8 mouse cellular contexts compared by ENCODE assay signal in genomic region chr1:153386271-153387069, GRCm38 (mm10). TPM values are rescaled to one million over a fixed set of nuclear protein-coding genes. Genes with fewer than 3 reads are reported as not detected.
DNase-seq lines count a peak whose midpoint lies in the region; ATAC-seq and TF ChIP-seq lines count a peak whose summit lies in the region.

No protein-coding gene starts in this region.

- DNase-seq in B cell, adult 2 months: peak; percentile 79 to 84
- peak; percentile 88 for DNase-seq in kidney, postnatal 0 days (ENCODE audit: low spot score)
- peak; percentile 56 for DNase-seq in liver, adult 2 months (ENCODE audit: extremely low read depth, low read depth, low spot score)
- peak; percentile 86 for DNase-seq in neural tube, embryonic 11.5 days (ENCODE audit: low spot score)

- H3K4me1 ChIP-seq in bone marrow macrophage, adult 2 months (ENCODE audit: control insufficient read depth, insufficient read depth, low read length): 0 out of 2 replicates have a peak, but pooled peaks cover 2% of the 10 kb centered on the region
- no peaks in the 10 kb centered on the region for H3K4me1 ChIP-seq in heart, embryonic 12.5 days (replicated peaks)
- H3K4me1 ChIP-seq in kidney, postnatal 0 days (replicated peaks; ENCODE audit: insufficient read depth, low read length): 0 out of 2 replicates have a peak, but pooled peaks cover 3% of the 10 kb centered on the region
- no peaks in the 10 kb centered on the region for H3K4me1 ChIP-seq in liver, adult 2 months (ENCODE audit: control insufficient read depth, insufficient read depth, low read length)
- H3K4me1 ChIP-seq in neural tube, embryonic 11.5 days (ENCODE audit: control insufficient read depth, insufficient read depth, low read length): no peaks in the 10 kb centered on the region
- H3K4me1 ChIP-seq in stomach, embryonic 16.5 days (ENCODE audit: control insufficient read depth, insufficient read depth, low read length): peaks cover 5% of the 10 kb centered on the region; the same call in 1 of the 2 replicates

- H3K79me2 ChIP-seq in liver, adult 2 months (ENCODE audit: control insufficient read depth, insufficient read depth, low read length): no peaks in the 10 kb centered on the region

- no peak for TF ChIP-seq POLR2A in bone marrow macrophage, adult 2 months (IDR thresholded peaks at IDR 0.05; ENCODE audit: borderline replicate concordance, low read depth, low read length)
- no peak for TF ChIP-seq POLR2A in liver, adult 2 months (IDR thresholded peaks at IDR 0.05; ENCODE audit: extremely low read depth, insufficient read depth, low read length)

- 49% methylated on average over 25 of the region's 25 CpGs for WGBS in heart, embryonic 12.5 days
- 48% methylated on average over 25 of the region's 25 CpGs for WGBS in kidney, postnatal 0 days
- 52% methylated on average over 25 of the region's 25 CpGs for WGBS in liver, adult 2 months
- WGBS in neural tube, embryonic 11.5 days: 57% methylated on average over 25 of the region's 25 CpGs
- WGBS in stomach, embryonic 16.5 days: 48% methylated on average over 25 of the region's 25 CpGs

- no peak overlapping the region for H3K4me3 ChIP-seq in bone marrow macrophage, adult 2 months (ENCODE audit: insufficient read depth, low read length)
- no peak overlapping the region for H3K4me3 ChIP-seq in heart, embryonic 12.5 days
- H3K4me3 ChIP-seq in kidney, postnatal 0 days (replicated peaks; ENCODE audit: low read depth, low read length): no peak overlapping the region
- H3K4me3 ChIP-seq in liver, adult 2 months (ENCODE audit: insufficient read depth, low read depth, low read length): no peak overlapping the region
- no peak overlapping the region for H3K4me3 ChIP-seq in neural tube, embryonic 11.5 days (ENCODE audit: low read depth, low read length)
- H3K4me3 ChIP-seq in stomach, embryonic 16.5 days (replicated peaks; ENCODE audit: low read length): no peak overlapping the region

- peak overlapping the region; percentile 22; the same call in 1 of the 2 replicates for H3K4me2 ChIP-seq in heart, embryonic 12.5 days
- no peak overlapping the region for H3K4me2 ChIP-seq in kidney, postnatal 0 days (ENCODE audit: low read length)
- H3K4me2 ChIP-seq in neural tube, embryonic 11.5 days (ENCODE audit: low read depth): no peak overlapping the region
- peak overlapping the region; percentile 30; the same call in 1 of the 2 replicates for H3K4me2 ChIP-seq in stomach, embryonic 16.5 days (ENCODE audit: low read depth, low read length)

- H3K27me3 ChIP-seq in heart, embryonic 12.5 days (replicated peaks): no peaks in the 10 kb centered on the region
- no peaks in the 10 kb centered on the region for H3K27me3 ChIP-seq in kidney, postnatal 0 days (ENCODE audit: insufficient read depth, low read length)
- no peaks in the 10 kb centered on the region for H3K27me3 ChIP-seq in liver, adult 2 months (ENCODE audit: control insufficient read depth, insufficient read depth, low read length)
- no peaks in the 10 kb centered on the region for H3K27me3 ChIP-seq in neural tube, embryonic 11.5 days (ENCODE audit: control insufficient read depth, insufficient read depth, low read length)
- H3K27me3 ChIP-seq in stomach, embryonic 16.5 days (ENCODE audit: control insufficient read depth, insufficient read depth, low read length): no peaks in the 10 kb centered on the region

- no peaks in the 10 kb centered on the region for H3K9me3 ChIP-seq in heart, embryonic 12.5 days (replicated peaks)
- no peaks in the 10 kb centered on the region for H3K9me3 ChIP-seq in kidney, postnatal 0 days (replicated peaks; ENCODE audit: low read length)
- H3K9me3 ChIP-seq in neural tube, embryonic 11.5 days (ENCODE audit: control insufficient read depth, low read length): no peaks in the 10 kb centered on the region
- H3K9me3 ChIP-seq in stomach, embryonic 16.5 days (replicated peaks; ENCODE audit: control insufficient read depth, low read length): no peaks in the 10 kb centered on the region

- no peaks in the 10 kb centered on the region for H3K36me3 ChIP-seq in heart, embryonic 12.5 days
- H3K36me3 ChIP-seq in kidney, postnatal 0 days (ENCODE audit: insufficient read depth, low read length): no peaks in the 10 kb centered on the region
- H3K36me3 ChIP-seq in liver, adult 2 months (ENCODE audit: control insufficient read depth, insufficient read depth, low read length): no peaks in the 10 kb centered on the region
- no peaks in the 10 kb centered on the region for H3K36me3 ChIP-seq in neural tube, embryonic 11.5 days (ENCODE audit: control insufficient read depth, insufficient read depth, low read length)
- no peaks in the 10 kb centered on the region for H3K36me3 ChIP-seq in stomach, embryonic 16.5 days (ENCODE audit: control insufficient read depth, insufficient read depth, low read length)

- no peak overlapping the region for H3K27ac ChIP-seq in bone marrow macrophage, adult 2 months (ENCODE audit: insufficient read depth, low read depth, low read length)
- H3K27ac ChIP-seq in heart, embryonic 12.5 days (ENCODE audit: poor library complexity, severe bottlenecking): no peak overlapping the region
- no peak overlapping the region for H3K27ac ChIP-seq in kidney, postnatal 0 days
- H3K27ac ChIP-seq in liver, adult 2 months (replicated peaks; ENCODE audit: insufficient read depth, low read depth, low read length): no peak overlapping the region
- no peak overlapping the region for H3K27ac ChIP-seq in neural tube, embryonic 11.5 days (ENCODE audit: low read depth, low read length)
- H3K27ac ChIP-seq in stomach, embryonic 16.5 days (ENCODE audit: low read length): no peak overlapping the region

- ATAC-seq in erythroblast, adult 5-6 weeks (replicated peaks; ENCODE audit: low FRiP score, poor library complexity, severe bottlenecking): peak; percentile 79; the same call in 1 of the 2 replicates
- peak; percentile 61; the same call in 1 of the 2 replicates for ATAC-seq in heart, embryonic 12.5 days (ENCODE audit: insufficient number of reproducible peaks, low FRiP score)
- ATAC-seq in kidney, postnatal 0 days (replicated peaks; ENCODE audit: low FRiP score, low read depth): peak; percentile 88
- ATAC-seq in neural tube, embryonic 11.5 days (ENCODE audit: insufficient read depth, low FRiP score, low TSS enrichment): 0 out of 2 replicates have a peak, but pooled peaks have one; percentile 31
- ATAC-seq in stomach, embryonic 16.5 days (ENCODE audit: insufficient read depth, low FRiP score): peak; percentile 91

- no peak overlapping the region for H3K9ac ChIP-seq in heart, embryonic 12.5 days
- H3K9ac ChIP-seq in kidney, postnatal 0 days (ENCODE audit: low read depth, low read length): no peak overlapping the region
- H3K9ac ChIP-seq in liver, adult 2 months (ENCODE audit: low read depth, low read length): no peak overlapping the region
- no peak overlapping the region for H3K9ac ChIP-seq in neural tube, embryonic 11.5 days (ENCODE audit: low read length)
- H3K9ac ChIP-seq in stomach, embryonic 16.5 days (ENCODE audit: low read length): peak overlapping the region; percentile 47; the same call in 1 of the 2 replicates

- TF ChIP-seq CTCF in bone marrow macrophage, adult 2 months (IDR thresholded peaks at IDR 0.05; ENCODE audit: low read depth, low read length): peak; percentile 72
- peak; percentile 98 for TF ChIP-seq CTCF in kidney, postnatal 0 days (IDR thresholded peaks at IDR 0.05; ENCODE audit: low read depth)
- TF ChIP-seq CTCF in liver, adult 2 months (IDR thresholded peaks at IDR 0.05; ENCODE audit: low read depth, low read length): peak; percentile 88

RNA-seq across cellular contexts. Expression of gene Shcbp1l, which starts 38.5 kb away (rescaled TPM):
- 0.84 and 2.0 TPM in 2 replicates for polyA plus RNA-seq in bone marrow macrophage, adult 2 months (2012; ENCODE audit: insufficient read depth, insufficient read length, missing spikeins)
- total RNA-seq in erythroblast, adult 5-6 weeks (2015; ENCODE audit: low replicate concordance): 0.77 TPM in 1 of 2 replicates, not detected in the other
- total RNA-seq in erythroblast, adult 5-6 weeks (2017; ENCODE audit: low replicate concordance): 0.26 and 1.4 TPM in 2 replicates
- 0.14 and 0.18 TPM in 2 replicates for polyA plus RNA-seq in heart, embryonic 12.5 days (2016; fragmentation: Nextera tagmentation; extraction: Ambion mirVana)
- polyA plus RNA-seq in kidney, postnatal 0 days (2015; fragmentation: Nextera tagmentation; extraction: Ambion mirVana): 0.23 and 0.39 TPM in 2 replicates
- 0.27 TPM in 1 of 2 replicates, not detected in the other for total RNA-seq in liver, adult 2 months (2014; rRNA removed)
- not detected in 2 replicates for polyA plus RNA-seq in liver, adult 2 months (2012; rRNA removed)
- 0.37 TPM in 1 of 2 replicates, not detected in the other for polyA plus RNA-seq in neural tube, embryonic 11.5 days (2014; fragmentation: Nextera tagmentation; extraction: Ambion mirVana)
- 0.30 TPM in 1 of 2 replicates, not detected in the other for polyA plus RNA-seq in stomach, embryonic 16.5 days (2015; fragmentation: Nextera tagmentation; extraction: Ambion mirVana)

RNA-seq across cellular contexts. Expression of gene Lamc1, which starts 53.9 kb away (rescaled TPM):
- polyA plus RNA-seq in bone marrow macrophage, adult 2 months (2012; ENCODE audit: insufficient read depth, insufficient read length, missing spikeins): 15.5 and 16.4 TPM in 2 replicates
- 0.63 TPM in 1 of 2 replicates, not detected in the other for total RNA-seq in erythroblast, adult 5-6 weeks (2015; ENCODE audit: low replicate concordance)
- total RNA-seq in erythroblast, adult 5-6 weeks (2017; ENCODE audit: low replicate concordance): 0.34 TPM in 1 of 2 replicates, not detected in the other
- 134 and 146 TPM in 2 replicates for polyA plus RNA-seq in heart, embryonic 12.5 days (2016; fragmentation: Nextera tagmentation; extraction: Ambion mirVana)
- polyA plus RNA-seq in kidney, postnatal 0 days (2015; fragmentation: Nextera tagmentation; extraction: Ambion mirVana): 106 and 107 TPM in 2 replicates
- 8.1 and 9.1 TPM in 2 replicates for total RNA-seq in liver, adult 2 months (2014; rRNA removed)
- 9.8 and 11.5 TPM in 2 replicates for polyA plus RNA-seq in liver, adult 2 months (2012; rRNA removed)
- polyA plus RNA-seq in neural tube, embryonic 11.5 days (2014; fragmentation: Nextera tagmentation; extraction: Ambion mirVana): 37.0 and 41.0 TPM in 2 replicates
- polyA plus RNA-seq in stomach, embryonic 16.5 days (2015; fragmentation: Nextera tagmentation; extraction: Ambion mirVana): 63.4 and 68.0 TPM in 2 replicates

Comparison
In these comparisons a context has a peak if more than half of its experiments do, and no peak if none do; other contexts are left out.
1. ATAC-seq: peak in every context shown above with its lines; median percentile 91 in stomach, embryonic 16.5 days; 88 in kidney, postnatal 0 days; 79 in erythroblast, adult 5-6 weeks; 61 in heart, embryonic 12.5 days; 31 in neural tube, embryonic 11.5 days.
2. H3K4me2 ChIP-seq: peak in heart, embryonic 12.5 days (single experiment) and stomach, embryonic 16.5 days (single experiment); none in kidney, postnatal 0 days (single experiment) and neural tube, embryonic 11.5 days (single experiment).
3. Peak in every context shown above with its lines, with median percentiles within 50 percentile points of each other: DNase-seq and CTCF ChIP-seq.